Mouse (Mus musculus) liver, embryonic 14.5 days (tissue): Measurements from ENCODE around the gene Slc5a10. TPM values are rescaled to one million over a fixed set of nuclear protein-coding genes. Genes with fewer than 3 reads are reported as not detected.
A peak's percentile ranks its signal among the peaks of the same experiment; 100 is the strongest.

Experiments used
- ATAC-seq: fragments of 200-750 bp; cut with Nextera tagmentation; 2 replicates; pipeline ENCODE4 v1.8.0; 2017; ENCODE audit warnings: moderate number of reproducible peaks, mild to moderate bottlenecking, moderate library complexity; ENCODE audit not compliant: insufficient read depth
- DNase-seq, 3 experiments: peaks; one replicate each; pipeline ENCODE4 v3.0.0-alpha.2; 2012 to 2013; ENCODE audit warnings: low read depth in 3 of 3, low spot score in 3 of 3
- H3K27ac ChIP-seq: fragments of 300-500 bp; sonication (generic); 2 replicates; pipeline ENCODE4 v1.5.1; 2014; ENCODE audit warnings: moderate library complexity, mild to moderate bottlenecking, control low read depth, inconsistent platforms
- H3K27me3 ChIP-seq: fragments of 300-500 bp; sonication (generic); 2 replicates; pipeline ENCODE4 v1.6.1; 2014; ENCODE audit warnings: mild to moderate bottlenecking, low read length, moderate library complexity; ENCODE audit not compliant: control insufficient read depth, insufficient read depth
- H3K36me3 ChIP-seq: fragments of 300-500 bp; sonication (generic); replicated peaks from 2 replicates; pipeline ENCODE4 v1.6.1; 2014; ENCODE audit warnings: low read depth; ENCODE audit not compliant: control insufficient read depth, insufficient read depth
- H3K4me1 ChIP-seq, 2 experiments: fragments of 200-500 bp in 1 of 2; fragments of 300-500 bp in 1 of 2; sonication (generic) in 1 of 2; replicated peaks; 2 replicates each; pipeline ENCODE4 v1.6.1; 2012 to 2014; ENCODE audit warnings: antibody characterized with exemption in 1 of 2, inconsistent platforms in 1 of 2, low read length in 1 of 2; ENCODE audit not compliant: control insufficient read depth in 2 of 2, insufficient read depth in 2 of 2
- H3K4me2 ChIP-seq: fragments of 300-500 bp; sonication (generic); 2 replicates; pipeline ENCODE4 v1.6.1; 2014; ENCODE audit warnings: low read depth, mild to moderate bottlenecking, control low read depth, moderate library complexity
- H3K4me3 ChIP-seq, 2 experiments: fragments of 200-500 bp in 1 of 2; fragments of 300-500 bp in 1 of 2; sonication (generic) in 1 of 2; 2 replicates each; pipeline ENCODE4 v1.5.1; 2012 to 2014; ENCODE audit warnings: low read depth in 2 of 2, low read length in 2 of 2, mild to moderate bottlenecking in 2 of 2, control low read depth in 1 of 2, inconsistent platforms in 1 of 2, moderate library complexity in 1 of 2; ENCODE audit not compliant: insufficient read depth in 1 of 2
- H3K9ac ChIP-seq: fragments of 300-500 bp; sonication (generic); replicated peaks from 2 replicates; pipeline ENCODE4 v1.6.1; 2014; ENCODE audit warnings: mild to moderate bottlenecking, control low read depth, moderate library complexity
- H3K9me3 ChIP-seq: fragments of 300-500 bp; sonication (generic); 2 replicates; pipeline ENCODE4 v1.6.1; 2016; ENCODE audit warnings: low read length, mixed read lengths; ENCODE audit not compliant: control insufficient read depth
- CTCF ChIP-seq: IDR thresholded peaks from 2 replicates; pipeline ENCODE4 v1.5.1; 2016; ENCODE audit warnings: antibody characterized with exemption, low read depth, control low read depth
- EP300 ChIP-seq: IDR thresholded peaks from 2 replicates; pipeline ENCODE4 v1.6.1; 2016; ENCODE audit warnings: antibody characterized with exemption, low read depth
- WGBS: fragments of 180-500 bp; shearing (Covaris S2); extraction: QIAGEN DNeasy Blood & Tissue Kit; methylation state at CpG from one replicate; pipeline ENCODE4 v1.1.7; 2014; ENCODE audit not compliant: insufficient replicate concordance; 5-methylcytosine and 5-hydroxymethylcytosine counted together
- polyA plus RNA-seq, 2 experiments: library from polyadenylated mRNA; depleted of rRNA in 1 of 2; stranded (reverse) in 1 of 2; unstranded in 1 of 2; fragments of >200 nt; fragmentation: Nextera tagmentation in 1 of 2; extraction: Ambion mirVana in 1 of 2; gene quantifications; 2 replicates each; pipeline versions ENCODE4 v1.2.1 to v1.2.3; 2012 to 2014

Slc5a10 gene
- polyA plus RNA-seq (2012; rRNA removed) (not detected in 2 replicates), polyA plus RNA-seq (2014; fragmentation: Nextera tagmentation; extraction: Ambion mirVana) (not detected in 2 replicates)

DNA sequence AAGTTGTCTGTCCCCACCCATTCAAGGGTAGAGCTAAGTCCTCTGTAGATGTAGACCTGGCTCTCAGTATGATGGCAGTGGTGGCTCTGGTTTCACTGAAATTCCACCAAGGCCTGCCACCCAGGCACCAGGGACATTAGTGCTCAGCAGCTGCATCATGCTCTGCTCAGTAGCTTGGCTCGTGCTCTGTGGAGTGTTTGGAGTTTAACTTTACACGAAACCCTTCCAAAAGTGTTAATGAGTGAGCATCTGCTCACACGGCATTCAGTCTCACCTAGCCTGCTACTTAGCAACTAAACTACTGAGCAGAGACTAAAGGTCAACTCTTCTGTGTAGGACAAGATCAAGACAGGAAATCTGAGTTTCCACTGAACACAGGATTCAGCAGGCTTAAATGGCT lies at the start of gene Slc5a10:
Gene Slc5a10, minus strand, starts transcription at position 191 of the 400 bp plus-strand sequence.
- no peak for ATAC-seq
- no peak for DNase-seq
- H3K36me3 ChIP-seq: no peaks in the 10 kb centered on the region
- TF ChIP-seq EP300 (no peak), CTCF (no peak)
- H3K9ac ChIP-seq: no peak within 1 kb of the TSS
- H3K9me3 ChIP-seq: no peaks in the 10 kb centered on the region
- 64% methylated on average over 3 of the region's 3 CpGs for WGBS
- H3K4me2 ChIP-seq: no peak within 1 kb of the TSS
- H3K27ac ChIP-seq: no peak within 1 kb of the TSS
- no peaks in the 10 kb centered on the region for H3K4me1 ChIP-seq
- H3K4me3 ChIP-seq: no peak within 1 kb of the TSS
- H3K27me3 ChIP-seq: no peaks in the 10 kb centered on the region

DNA sequence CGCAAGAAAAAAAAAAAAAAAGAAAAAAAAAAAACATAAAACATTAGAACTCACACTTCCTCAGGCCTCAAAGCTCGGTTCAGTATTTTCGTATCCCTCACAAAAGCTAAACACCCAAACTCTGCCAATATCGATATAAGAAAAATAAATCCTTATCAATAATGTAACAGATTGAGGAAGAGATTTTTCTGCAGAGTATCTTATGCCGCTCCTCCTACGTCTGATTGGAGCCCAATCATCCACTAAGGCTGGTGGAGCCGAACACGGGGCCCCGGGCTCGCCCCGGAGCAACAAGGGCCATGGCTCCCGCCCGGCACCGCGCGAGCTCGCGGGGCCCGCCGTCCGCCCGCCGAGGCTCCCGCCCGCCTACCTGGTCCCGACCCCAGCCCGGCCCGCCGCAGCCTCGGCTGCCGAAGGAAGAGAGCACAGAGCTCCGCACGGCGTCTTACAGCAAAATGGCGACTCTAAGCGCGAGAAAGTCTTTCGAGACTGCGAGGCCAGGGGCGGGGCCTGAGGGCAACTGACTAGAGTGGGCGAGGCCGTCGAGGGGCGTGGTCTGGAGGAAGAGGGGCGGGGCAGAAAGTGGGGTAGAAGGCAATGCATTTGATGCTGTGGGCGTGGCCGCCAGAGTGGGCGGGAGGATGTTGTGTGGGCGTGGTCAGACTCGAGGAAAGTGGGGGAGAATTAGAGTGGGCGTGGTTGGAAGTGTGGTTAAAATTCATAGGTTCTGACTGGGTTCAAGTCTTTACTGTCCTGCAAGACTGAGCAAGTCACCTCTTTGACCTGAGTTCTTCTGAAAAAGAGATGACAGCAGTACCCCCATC lies 41.2 kb upstream of the Slc5a10 start, which contains the start of gene Prpsap2:
Gene Prpsap2, minus strand, starts transcription at position 505 of the 824 bp plus-strand sequence.
- peak; percentile 91 to 95 (median 92) for DNase-seq
- Histone ChIP-seq H3K36me3 (no peaks in the 10 kb centered on the region), H3K27ac (peak within 1 kb of the TSS; percentile 13), H3K9me3 (no peaks in the 10 kb centered on the region), H3K4me3 (peak within 1 kb of the TSS; percentile 60 to 68), H3K9ac (peak within 1 kb of the TSS; percentile 63), H3K27me3 (no peaks in the 10 kb centered on the region), H3K4me1 (peaks cover 15 to 25% of the 10 kb centered on the region in 2 experiments), H3K4me2 (peak within 1 kb of the TSS; percentile 73)
- peak; percentile 93 for ATAC-seq
- under 1% methylated on average over 51 of the region's 51 CpGs for WGBS
- TF ChIP-seq EP300: no peak
- TF ChIP-seq CTCF: no peak

DNA sequence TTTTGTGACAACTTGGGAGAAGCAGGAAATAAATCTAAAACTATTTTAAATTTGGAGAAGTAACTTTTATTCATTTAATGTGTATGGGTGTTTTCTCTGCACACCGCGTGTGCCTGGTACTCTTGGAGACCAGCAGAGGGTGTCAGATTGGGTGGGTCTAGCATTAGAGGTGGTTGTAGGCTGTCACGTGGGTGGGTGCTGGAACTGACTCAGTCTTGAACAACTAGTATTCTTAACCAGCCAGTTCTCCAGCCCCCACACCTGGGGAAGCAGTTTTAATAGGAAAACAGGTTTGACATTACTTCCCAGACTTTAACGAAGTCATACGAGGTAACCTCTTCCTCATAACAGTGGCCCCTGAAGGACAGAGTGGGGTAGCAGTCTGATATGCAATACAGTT lies 39.9 kb upstream of the Slc5a10 start:
- peak in 1 of 3 experiments; percentile 19 for DNase-seq
- H3K9ac ChIP-seq: no peak overlapping the region
- no peak for ATAC-seq
- H3K4me2 ChIP-seq: peak overlapping the region; percentile 73
- TF ChIP-seq CTCF (peak; percentile 37), EP300 (no peak)
- H3K4me3 ChIP-seq: no peak overlapping the region; a peak in 1 of 4 replicates
- no peaks in the 10 kb centered on the region for H3K27me3 ChIP-seq
- no peak overlapping the region for H3K27ac ChIP-seq
- H3K4me1 ChIP-seq: peaks cover 19 to 30% of the 10 kb centered on the region in 2 experiments
- 31% methylated on average over 5 of the region's 5 CpGs for WGBS
- no peaks in the 10 kb centered on the region for H3K9me3 ChIP-seq
- no peaks in the 10 kb centered on the region for H3K36me3 ChIP-seq

DNA sequence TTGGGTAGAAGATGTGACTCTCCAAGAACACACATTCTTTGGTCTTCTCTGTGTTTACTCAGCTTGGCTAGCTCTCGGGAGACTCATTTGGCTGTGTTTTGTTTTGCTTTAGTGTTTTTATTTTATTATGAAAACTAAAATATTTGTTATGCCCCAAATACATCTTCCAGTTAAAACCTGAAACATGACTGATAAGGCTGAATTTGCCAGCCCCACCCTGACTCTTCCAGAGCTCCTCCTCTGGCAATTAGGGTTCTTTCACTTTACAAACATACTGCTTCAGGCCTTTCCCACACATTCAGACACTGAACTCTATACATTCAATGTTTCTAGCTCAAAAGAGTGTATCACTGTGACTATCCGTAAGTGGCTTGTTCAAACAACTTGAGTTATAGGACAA lies 36.5 kb upstream of the Slc5a10 start:
- Histone ChIP-seq H3K27ac (no peak overlapping the region), H3K9ac (no peak overlapping the region; the same call in 1 of the 2 replicates), H3K9me3 (no peaks in the 10 kb centered on the region), H3K27me3 (no peaks in the 10 kb centered on the region), H3K4me1 (peaks cover 19 to 29% of the 10 kb centered on the region in 2 experiments), H3K36me3 (peaks cover 3% of the 10 kb centered on the region), H3K4me2 (peak overlapping the region; percentile 46), H3K4me3 (no peak overlapping the region)
- 62% methylated on average over 2 of the region's 2 CpGs for WGBS
- ATAC-seq (no peak), DNase-seq (peak in 1 of 3 experiments; percentile 15)
- TF ChIP-seq CTCF (no peak), EP300 (peak; percentile 11; the same call in 1 of the 2 replicates)

DNA sequence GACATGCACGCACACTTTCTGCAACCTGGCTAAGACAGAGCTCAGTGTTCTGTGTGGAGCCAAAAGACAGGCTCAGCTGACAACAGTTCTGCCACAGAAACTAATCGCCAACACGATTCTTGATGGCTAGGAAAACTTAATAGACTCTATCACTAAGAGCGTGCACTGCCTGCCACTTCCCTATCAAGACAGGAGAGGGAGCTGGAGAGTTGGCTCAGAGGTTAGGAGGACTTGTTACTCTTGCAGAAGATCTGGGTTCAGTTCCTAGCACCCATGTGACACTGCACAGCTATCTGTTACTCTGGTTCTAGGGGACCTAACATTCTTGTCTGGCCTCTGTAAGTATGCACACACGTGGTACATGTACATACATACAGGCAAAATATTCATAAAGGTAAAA lies 31.0 kb upstream of the Slc5a10 start:
- H3K27me3 ChIP-seq: no peaks in the 10 kb centered on the region
- TF ChIP-seq EP300 (no peak), CTCF (peak; percentile 76)
- no peaks in the 10 kb centered on the region for H3K9me3 ChIP-seq
- ATAC-seq (no peak), DNase-seq (no peak)
- 58% methylated on average over 5 of the region's 5 CpGs for WGBS
- H3K4me2 ChIP-seq: no peak overlapping the region
- no peak overlapping the region for H3K9ac ChIP-seq
- peaks cover 4% of the 10 kb centered on the region for H3K36me3 ChIP-seq
- H3K27ac ChIP-seq: no peak overlapping the region
- H3K4me1 ChIP-seq: peaks cover 1 to 3% of the 10 kb centered on the region in 2 experiments; a peak in 3 of 4 replicates
- no peak overlapping the region for H3K4me3 ChIP-seq
